Mouse (Mus musculus) intestine, postnatal 0 days (tissue): ENCODE results near the gene Pip5k1c. TPM values are rescaled to one million over a fixed set of nuclear protein-coding genes. Genes with fewer than 3 reads are reported as not detected.

Experiments used
- ATAC-seq: fragments of 200-750 bp; cut with Nextera tagmentation; 2 replicates; pipeline ENCODE4 v1.8.0; 2017; ENCODE audit warnings: mild to moderate bottlenecking, moderate TSS enrichment, moderate library complexity
- H3K27ac ChIP-seq: fragments of 300-500 bp; sonication (generic); 2 replicates; pipeline ENCODE4 v1.5.1; 2014; ENCODE audit warnings: mild to moderate bottlenecking, low read depth, low read length, moderate library complexity
- H3K27me3 ChIP-seq: fragments of 300-500 bp; sonication (generic); replicated peaks from 2 replicates; pipeline ENCODE4 v1.6.1; 2014; ENCODE audit warnings: low read length, mixed read lengths; ENCODE audit not compliant: control insufficient read depth, insufficient read depth
- H3K36me3 ChIP-seq: fragments of 300-500 bp; sonication (generic); 2 replicates; pipeline ENCODE4 v1.6.1; 2014; ENCODE audit warnings: mild to moderate bottlenecking, moderate library complexity; ENCODE audit not compliant: control insufficient read depth, insufficient read depth
- H3K4me1 ChIP-seq: fragments of 300-500 bp; sonication (generic); replicated peaks from 2 replicates; pipeline ENCODE4 v1.6.1; 2014; ENCODE audit warnings: antibody characterized with exemption, low read length, mixed read lengths; ENCODE audit not compliant: control insufficient read depth, insufficient read depth
- H3K4me2 ChIP-seq: fragments of 300-500 bp; sonication (generic); replicated peaks from 2 replicates; pipeline ENCODE4 v1.6.1; 2014; ENCODE audit warnings: low read depth, mild to moderate bottlenecking, moderate library complexity
- H3K4me3 ChIP-seq: fragments of 300-500 bp; sonication (generic); 2 replicates; pipeline ENCODE4 v1.5.1; 2014; ENCODE audit warnings: low read depth, low read length
- H3K9ac ChIP-seq: fragments of 300-500 bp; sonication (generic); 2 replicates; pipeline ENCODE4 v1.6.1; 2014; ENCODE audit warnings: mild to moderate bottlenecking, low read depth, low read length
- H3K9me3 ChIP-seq: fragments of 300-500 bp; sonication (generic); 2 replicates; pipeline ENCODE4 v1.6.1; 2016; ENCODE audit warnings: mixed run types; ENCODE audit not compliant: control insufficient read depth
- CTCF ChIP-seq: sonication (generic); IDR thresholded peaks from 2 replicates; pipeline ENCODE4 v1.5.1; 2016; ENCODE audit warnings: low read depth, mild to moderate bottlenecking, control low read depth, antibody characterized with exemption, moderate library complexity
- WGBS: fragments of 180-500 bp; shearing (Covaris S2); extraction: QIAGEN DNeasy Blood & Tissue Kit; methylation state at CpG from one replicate; pipeline ENCODE4 v1.1.7; 2014; 5-methylcytosine and 5-hydroxymethylcytosine counted together
- polyA plus RNA-seq: library from polyadenylated mRNA; unstranded; fragments of >200 nt; fragmentation: Nextera tagmentation; extraction: Ambion mirVana; gene quantifications from 2 replicates; pipeline ENCODE4 v1.2.1, GENCODE M21; 2015

Gene Pip5k1c
- polyA plus RNA-seq, 1 experiment from 2014 or later, result 27.2 TPM

- peaks cover 13% of the 10 kb centered on the region; the same call in 1 of the 2 replicates for H3K36me3 ChIP-seq
- H3K27me3 ChIP-seq, result no peaks in the 10 kb centered on the region
- peak overlapping the region; percentile 90 for H3K4me2 ChIP-seq
- no peaks in the 10 kb centered on the region for H3K9me3 ChIP-seq
- ATAC-seq, result no peak
- H3K9ac ChIP-seq, result peak overlapping the region; percentile 73
- no peak for TF ChIP-seq CTCF
- peak overlapping the region; percentile 75 for H3K27ac ChIP-seq
- H3K4me1 ChIP-seq, result no peaks in the 10 kb centered on the region
- WGBS, result under 1% methylated on average over 28 of the region's 29 CpGs
- H3K4me3 ChIP-seq, result peak overlapping the region; percentile 76
Observed at GRCm38 (mm10) chr10:81349961-81350350, 57.2 kb downstream of the Pip5k1c start.

GRCm38 (mm10) chr10:81350351-81351063 lies 57.7 kb downstream of the Pip5k1c start, which contains the start of gene Hmg20b:
Hmg20b (minus strand) TSS chr10:81350480.
- under 1% methylated on average over 54 of the region's 54 CpGs for WGBS
- Histone ChIP-seq H3K9me3 (no peaks in the 10 kb centered on the region), H3K27me3 (no peaks in the 10 kb centered on the region), H3K4me1 (no peaks in the 10 kb centered on the region), H3K27ac (peak within 1 kb of the TSS; percentile 75), H3K4me3 (peak within 1 kb of the TSS; percentile 76), H3K4me2 (peak within 1 kb of the TSS; percentile 90), H3K9ac (peak within 1 kb of the TSS; percentile 73), H3K36me3 (peaks cover 13% of the 10 kb centered on the region; the same call in 1 of the 2 replicates)
- peak; percentile 93 for TF ChIP-seq CTCF
- ATAC-seq, result peak; percentile 92

- Histone ChIP-seq H3K4me2 (0 out of 2 replicates have a peak overlapping the region, but pooled peaks have one; percentile 21), H3K9me3 (no peaks in the 10 kb centered on the region), H3K27ac (no peak overlapping the region), H3K4me3 (no peak overlapping the region), H3K27me3 (no peaks in the 10 kb centered on the region), H3K4me1 (no peaks in the 10 kb centered on the region), H3K36me3 (peaks cover 13% of the 10 kb centered on the region; the same call in 1 of the 2 replicates), H3K9ac (no peak overlapping the region)
- ATAC-seq, result no peak
- 12% methylated on average over 9 of the region's 9 CpGs for WGBS
- TF ChIP-seq CTCF, result no peak
Observed at GRCm38 (mm10) chr10:81351678-81352291, 59.0 kb downstream of the Pip5k1c start.

GRCm38 (mm10) chr10:81354738-81355477 lies 62.1 kb downstream of the Pip5k1c start:
- Histone ChIP-seq H3K4me3 (no peak overlapping the region), H3K4me2 (no peak overlapping the region), H3K36me3 (no peaks in the 10 kb centered on the region), H3K9me3 (no peaks in the 10 kb centered on the region), H3K27me3 (no peaks in the 10 kb centered on the region), H3K27ac (no peak overlapping the region; the same call in 1 of the 2 replicates), H3K4me1 (peaks cover 6% of the 10 kb centered on the region; the same call in 1 of the 2 replicates), H3K9ac (no peak overlapping the region)
- no peak for TF ChIP-seq CTCF
- ATAC-seq, result no peak
- WGBS, result 69% methylated on average over 9 of the region's 9 CpGs

GRCm38 (mm10) chr10:81355533-81355932 lies 62.8 kb downstream of the Pip5k1c start:
- no peak overlapping the region for H3K9ac ChIP-seq
- no peak for ATAC-seq
- H3K9me3 ChIP-seq, result no peaks in the 10 kb centered on the region
- no peak overlapping the region for H3K4me3 ChIP-seq
- no peak overlapping the region for H3K27ac ChIP-seq
- no peaks in the 10 kb centered on the region for H3K36me3 ChIP-seq
- H3K4me1 ChIP-seq, result peaks cover 6% of the 10 kb centered on the region; the same call in 1 of the 2 replicates
- WGBS, result 91% methylated on average over 4 of the region's 4 CpGs
- no peak for TF ChIP-seq CTCF
- H3K4me2 ChIP-seq, result no peak overlapping the region
- no peaks in the 10 kb centered on the region for H3K27me3 ChIP-seq
